9 mouse cellular contexts compared by ENCODE assay signal in genomic region chr16:97593057-97593456, GRCm38 (mm10). TPM values are rescaled to one million over a fixed set of nuclear protein-coding genes. Genes with fewer than 3 reads are reported as not detected.
A peak's percentile ranks its signal among the peaks of the same experiment; 100 is the strongest.
DNase-seq lines count a peak whose midpoint lies in the region; ATAC-seq lines count a peak whose summit lies in the region.
"Had no signal": no experiment of that assay in that cellular context is flagged by ENCODE, and none has a peak within 500 bp of the region (broad histone marks: within the 10 kb centered on the region; RNA-seq: fewer than 3 reads in every experiment).

No protein-coding gene starts in this region.

- H3K27ac ChIP-seq in midbrain, embryonic 11.5 days (ENCODE audit: low read depth, low read length) = no peak overlapping the region
- no peak overlapping the region for H3K27ac ChIP-seq in midbrain, embryonic 15.5 days
- H3K27ac ChIP-seq in liver, embryonic 11.5 days (ENCODE audit: low read depth, low read length) = no peak overlapping the region
- H3K27ac ChIP-seq: heart, embryonic 15.5 days had no signal

- peak; percentile 98 for DNase-seq in midbrain, embryonic 11.5 days (ENCODE audit: low spot score, missing footprints)
- DNase-seq in adrenal gland, postnatal 36 days = peak; percentile 88 to 92
- DNase-seq in frontal cortex, postnatal 10 days (ENCODE audit: low spot score in 2 of 2) = peak; percentile 23 to 43
- DNase-seq in kidney, adult 9 months = peak; percentile 96
- DNase-seq in liver, embryonic 11.5 days (ENCODE audit: low spot score) = peak; percentile 59
- peak; percentile 44 to 68 for DNase-seq in right cerebral cortex, postnatal 10 days (ENCODE audit: low spot score in 2 of 2)
- DNase-seq in urinary bladder, adult 2 months (ENCODE audit: low spot score) = peak; percentile 77

- no peak overlapping the region for H3K9ac ChIP-seq in midbrain, embryonic 11.5 days (ENCODE audit: low read length)
- H3K9ac ChIP-seq in midbrain, embryonic 15.5 days = no peak overlapping the region
- no peak overlapping the region for H3K9ac ChIP-seq in liver, embryonic 11.5 days (ENCODE audit: low read depth, low read length)
- H3K9ac ChIP-seq: heart, embryonic 15.5 days had no signal

- no peaks in the 10 kb centered on the region for H3K36me3 ChIP-seq in midbrain, embryonic 11.5 days (ENCODE audit: control insufficient read depth, insufficient read depth, low read length)
- no peaks in the 10 kb centered on the region for H3K36me3 ChIP-seq in midbrain, embryonic 15.5 days (replicated peaks)
- H3K36me3 ChIP-seq in liver, embryonic 11.5 days (ENCODE audit: control insufficient read depth, insufficient read depth, low read length) = no peaks in the 10 kb centered on the region
- H3K36me3 ChIP-seq: heart, embryonic 15.5 days had no signal

- ATAC-seq in midbrain, embryonic 11.5 days (ENCODE audit: low FRiP score) = no peak
- ATAC-seq in midbrain, embryonic 15.5 days (replicated peaks) = no peak
- no peak for ATAC-seq in liver, embryonic 11.5 days (replicated peaks; ENCODE audit: low FRiP score)

- no peaks in the 10 kb centered on the region for H3K4me1 ChIP-seq in midbrain, embryonic 11.5 days (ENCODE audit: control insufficient read depth, insufficient read depth, low read length)
- H3K4me1 ChIP-seq in midbrain, embryonic 15.5 days = no peaks in the 10 kb centered on the region
- H3K4me1 ChIP-seq in liver, embryonic 11.5 days (replicated peaks; ENCODE audit: control insufficient read depth, insufficient read depth, low read length) = no peaks in the 10 kb centered on the region
- H3K4me1 ChIP-seq: heart, embryonic 15.5 days had no signal

- H3K4me2 ChIP-seq in midbrain, embryonic 11.5 days = no peak overlapping the region
- no peak overlapping the region for H3K4me2 ChIP-seq in midbrain, embryonic 15.5 days
- H3K4me2 ChIP-seq in liver, embryonic 11.5 days = no peak overlapping the region
- H3K4me2 ChIP-seq: heart, embryonic 15.5 days had no signal

- no peak overlapping the region for H3K4me3 ChIP-seq in midbrain, embryonic 11.5 days (ENCODE audit: low read depth, low read length)
- no peak overlapping the region for H3K4me3 ChIP-seq in midbrain, embryonic 15.5 days
- no peak overlapping the region for H3K4me3 ChIP-seq in liver, embryonic 11.5 days (ENCODE audit: low read depth, low read length)
- H3K4me3 ChIP-seq: heart, embryonic 15.5 days had no signal

- H3K9me3 ChIP-seq in midbrain, embryonic 11.5 days (ENCODE audit: control insufficient read depth, low read length) = no peaks in the 10 kb centered on the region
- no peaks in the 10 kb centered on the region for H3K9me3 ChIP-seq in midbrain, embryonic 15.5 days
- no peaks in the 10 kb centered on the region for H3K9me3 ChIP-seq in liver, embryonic 11.5 days (ENCODE audit: control insufficient read depth, low read length)
- H3K9me3 ChIP-seq: heart, embryonic 15.5 days had no signal

- WGBS in midbrain, embryonic 11.5 days = 33% methylated on average over 1 of the region's 1 CpGs
- WGBS in midbrain, embryonic 15.5 days = 23% methylated on average over 1 of the region's 1 CpGs
- 33% methylated on average over 1 of the region's 1 CpGs for WGBS in liver, embryonic 11.5 days

- H3K27me3 ChIP-seq in midbrain, embryonic 11.5 days (ENCODE audit: control insufficient read depth, insufficient read depth, low read length) = no peaks in the 10 kb centered on the region
- no peaks in the 10 kb centered on the region for H3K27me3 ChIP-seq in midbrain, embryonic 15.5 days (replicated peaks)
- no peaks in the 10 kb centered on the region for H3K27me3 ChIP-seq in liver, embryonic 11.5 days (replicated peaks; ENCODE audit: control insufficient read depth, insufficient read depth, low read length)
- H3K27me3 ChIP-seq: heart, embryonic 15.5 days had no signal

RNA-seq across cellular contexts. Expression of gene Tmprss2, which starts 17.9 kb away (rescaled TPM):
- polyA plus RNA-seq in midbrain, embryonic 11.5 days (2014; fragmentation: Nextera tagmentation; extraction: Ambion mirVana) = 0.23 TPM in 1 of 2 replicates, not detected in the other
- polyA plus RNA-seq in midbrain, embryonic 15.5 days (2015; fragmentation: Nextera tagmentation; extraction: Ambion mirVana) = 0.06 and 0.26 TPM in 2 replicates
- not detected for total RNA-seq in adrenal gland, postnatal 36 days (2021)
- polyA plus RNA-seq in liver, embryonic 11.5 days (2014; fragmentation: Nextera tagmentation; extraction: Ambion mirVana) = 2.5 and 3.0 TPM in 2 replicates
- polyA plus RNA-seq in urinary bladder, adult 2 months (2012; rRNA removed) = 453 and 604 TPM in 2 replicates

Comparison
In these comparisons a context has a peak if more than half of its experiments do, and no peak if none do; other contexts are left out.
1. DNase-seq: peak in every context shown above with its lines; median percentile 98 in midbrain, embryonic 11.5 days; 96 in kidney, adult 9 months; 90 in adrenal gland, postnatal 36 days; 77 in urinary bladder, adult 2 months; 59 in liver, embryonic 11.5 days; 56 in right cerebral cortex, postnatal 10 days; 33 in frontal cortex, postnatal 10 days.
2. RNA of gene Tmprss2, which starts 17.9 kb away (polyA plus RNA-seq): 453 to 604 TPM in urinary bladder, adult 2 months; 2.5 to 3.0 TPM in liver, embryonic 11.5 days, 0.23 TPM in midbrain, embryonic 11.5 days and 0.06 to 0.26 TPM in midbrain, embryonic 15.5 days; every median in the first group is over 100 times any median in the second.